Mouse (Mus musculus) right cerebral cortex, postnatal 25 days (tissue): Measurements from ENCODE around the gene Gm15517.
A peak's percentile ranks its signal among the peaks of the same experiment; 100 is the strongest.
"Not testable (repeated sequence)": the region's sequence is repeated elsewhere in the genome, so short reads cannot be mapped to it uniquely, and the experiment has no call there.

Source experiments
- DNase-seq: peaks from one replicate; pipeline ENCODE4 v3.0.0; 2022

Gm15517 gene

DNA sequence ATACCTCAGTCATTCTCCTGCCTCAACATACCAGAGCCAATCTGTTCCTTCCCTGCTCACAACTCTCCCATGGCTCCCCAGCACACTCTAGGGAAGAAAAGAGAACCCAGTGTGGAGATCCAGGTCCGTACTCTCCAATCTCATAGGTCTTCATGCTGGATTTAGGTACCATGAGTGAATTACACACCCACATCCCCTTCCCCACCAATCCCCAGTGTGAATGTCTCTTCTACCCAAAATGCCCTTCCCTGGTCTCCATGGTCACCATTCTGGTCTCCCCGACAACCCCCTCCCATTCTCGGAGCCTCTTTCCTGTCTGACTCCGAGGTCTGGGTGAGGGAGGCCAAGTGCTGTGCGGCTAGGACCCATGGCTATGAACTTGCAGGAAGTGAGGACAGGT is at the start of gene Gm15517:
Gene Gm15517 (plus strand): TSS at position 301 of the 400 bp plus-strand sequence.
- no peak for DNase-seq

DNA sequence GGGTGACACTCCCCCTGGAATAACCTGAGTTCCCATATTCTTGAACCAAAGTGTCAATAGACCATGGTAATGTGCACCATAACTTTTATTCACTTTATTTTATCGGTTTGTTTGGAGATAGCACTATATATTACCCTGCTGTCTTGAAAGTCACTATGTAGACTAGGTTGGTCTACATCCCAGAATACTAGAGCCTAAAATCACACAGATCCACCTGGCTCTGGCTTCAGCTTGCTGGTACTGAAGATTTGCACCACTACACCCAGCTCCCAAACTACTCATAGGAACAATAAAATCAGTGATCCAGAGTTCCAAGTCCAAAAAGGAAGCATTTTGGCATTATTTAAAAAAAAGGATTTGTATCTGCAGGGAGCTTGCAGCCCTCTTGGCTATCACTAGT is 45.6 kb upstream of the Gm15517 start, which contains the start of gene Klk1b5:
Gene Klk1b5 (plus strand): TSS at position 301 of the 400 bp plus-strand sequence.
- no peak for DNase-seq

DNA sequence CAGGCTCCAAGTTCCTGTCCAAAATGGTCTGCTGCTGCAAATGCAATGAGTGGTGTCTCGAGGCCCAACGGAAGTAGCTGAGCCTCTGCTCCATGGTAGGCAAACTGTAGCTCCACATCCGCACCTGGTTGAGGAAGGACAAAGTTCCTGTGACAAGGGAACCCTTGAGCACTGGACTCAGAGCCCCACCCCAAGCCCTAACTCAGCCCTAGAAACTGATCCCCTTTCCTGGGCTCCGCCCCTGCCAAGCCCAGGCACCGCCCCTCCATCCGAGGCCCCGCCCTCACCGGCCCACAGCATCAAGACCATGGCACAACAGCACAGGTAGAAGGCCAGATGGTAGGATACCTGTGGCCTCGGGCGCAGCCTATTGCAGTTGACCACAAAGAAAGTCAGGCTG is 39.6 kb upstream of the Gm15517 start:
- DNase-seq: not testable (repeated sequence)

DNA sequence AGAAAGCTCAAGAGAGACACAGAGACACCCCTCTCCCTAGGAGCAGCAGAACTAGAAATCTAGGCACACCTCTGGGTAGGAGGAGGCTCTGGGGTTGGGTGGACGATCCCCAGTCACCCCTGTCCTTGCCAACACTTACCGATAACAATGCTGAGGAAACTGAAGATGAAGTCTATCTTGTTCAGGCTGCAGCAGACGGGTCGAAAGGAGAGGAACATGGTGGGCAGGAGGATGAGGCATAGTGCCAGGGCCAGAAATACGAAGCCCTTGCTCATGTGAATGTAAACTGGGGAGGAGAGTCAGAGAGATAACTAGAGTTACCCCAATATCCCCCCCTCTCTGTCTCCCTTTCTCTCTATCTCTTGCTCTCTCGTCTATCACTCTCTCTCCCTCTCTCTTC is 38.9 kb upstream of the Gm15517 start:
- DNase-seq: not testable (repeated sequence)

DNA sequence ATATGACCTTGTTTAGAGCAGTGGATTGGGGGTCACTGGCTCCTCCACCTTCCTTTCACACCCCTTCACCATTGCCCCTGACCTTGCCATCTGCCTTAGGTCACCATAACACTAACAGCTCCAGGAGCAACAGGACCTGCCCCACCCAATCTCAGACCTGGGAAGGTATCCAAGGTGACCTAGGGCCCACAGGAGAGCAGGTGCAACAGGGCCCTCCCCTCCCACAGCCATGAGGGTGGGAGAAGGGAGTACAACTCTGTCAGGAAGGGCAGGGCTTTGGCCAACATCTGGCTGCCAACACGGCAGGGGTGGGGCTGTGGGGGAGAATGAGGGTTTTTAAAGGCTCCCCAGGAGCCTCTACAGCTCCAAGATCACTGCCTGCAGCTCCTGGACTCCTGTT is 36.2 kb upstream of the Gm15517 start, which contains the start of gene Klk1:
Gene Klk1 (plus strand): TSS at position 285 of the 400 bp plus-strand sequence.
- no peak for DNase-seq

DNA sequence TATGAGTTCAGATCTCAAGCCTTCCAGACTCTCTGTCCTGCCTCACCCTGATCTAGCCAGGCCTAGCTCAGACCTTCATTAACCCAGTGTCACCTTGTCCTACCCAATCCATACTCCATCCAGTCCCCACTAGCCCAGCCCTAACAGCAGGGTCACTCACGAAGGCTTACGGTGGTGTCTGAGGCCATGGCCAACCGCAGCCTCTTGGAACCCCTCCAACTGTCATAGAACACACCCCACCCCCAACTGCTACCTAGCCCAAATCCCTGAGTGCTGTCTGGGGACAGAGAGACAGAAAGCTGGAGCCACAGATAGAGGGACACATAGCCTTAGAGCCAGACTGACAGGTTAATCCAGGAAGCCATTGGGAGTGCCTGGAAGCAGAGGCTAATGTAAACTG is 25.3 kb upstream of the Gm15517 start, which contains the start of gene Gm36864:
Gene Gm36864 (plus strand): TSS at position 269 of the 400 bp plus-strand sequence.
- no peak for DNase-seq

DNA sequence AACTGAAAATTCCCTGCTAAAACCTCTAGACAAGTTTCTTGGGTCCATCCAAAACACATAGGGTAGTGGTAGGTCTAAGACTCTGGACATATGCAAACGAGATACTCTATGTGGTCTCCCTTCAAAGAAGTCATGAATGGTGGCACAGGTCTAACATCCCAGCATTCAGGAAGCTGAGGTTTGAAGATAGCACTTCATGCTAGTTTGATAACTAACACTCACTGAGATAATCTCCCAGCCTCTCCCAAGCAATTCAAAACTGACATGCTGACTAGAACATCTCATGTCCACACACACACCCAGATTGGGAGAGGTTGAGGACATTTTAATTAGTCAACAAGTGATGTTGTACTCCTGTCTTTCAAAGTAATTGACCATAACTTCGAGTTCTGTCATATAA is 21.3 kb upstream of the Gm15517 start:
- DNase-seq: no peak

DNA sequence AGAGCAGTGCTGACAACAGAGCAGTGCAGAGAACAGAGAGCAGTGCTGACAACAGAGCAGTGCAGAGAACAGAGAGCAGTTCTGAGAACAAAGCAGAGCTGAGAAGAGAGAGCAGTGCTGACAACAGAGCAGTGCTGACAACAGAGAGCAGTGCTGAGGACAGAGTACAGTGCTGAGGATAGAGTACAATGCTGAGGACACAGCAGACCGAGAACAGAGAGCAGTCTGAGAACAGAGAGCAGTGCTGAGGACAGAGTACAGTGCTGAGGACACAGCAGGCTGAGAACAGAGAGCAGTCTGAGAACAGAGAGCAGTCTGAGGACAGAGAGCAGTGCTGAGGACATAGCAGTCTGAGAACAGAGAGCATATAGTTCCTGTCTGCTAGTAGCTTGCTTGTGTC is 20.5 kb upstream of the Gm15517 start:
- no peak for DNase-seq

DNA sequence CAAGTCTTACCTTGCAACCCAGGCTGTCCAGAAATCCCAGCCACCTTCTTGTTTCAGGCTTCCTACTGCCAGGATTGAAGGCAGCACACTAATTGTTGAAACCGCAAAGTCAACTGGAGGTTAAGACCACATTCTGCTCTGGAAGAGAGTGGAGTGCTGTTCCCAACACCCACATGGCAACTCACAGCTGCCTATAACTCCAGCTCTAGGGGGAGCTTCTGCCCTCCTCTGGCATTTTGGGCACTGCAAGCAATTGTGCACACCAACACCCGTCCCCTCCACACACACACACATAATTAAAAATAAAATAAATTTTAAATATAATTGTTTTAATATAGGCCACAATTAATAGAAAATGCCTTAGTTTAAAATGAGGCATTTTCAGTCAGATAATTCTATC is 20.1 kb upstream of the Gm15517 start:
- no peak for DNase-seq

DNA sequence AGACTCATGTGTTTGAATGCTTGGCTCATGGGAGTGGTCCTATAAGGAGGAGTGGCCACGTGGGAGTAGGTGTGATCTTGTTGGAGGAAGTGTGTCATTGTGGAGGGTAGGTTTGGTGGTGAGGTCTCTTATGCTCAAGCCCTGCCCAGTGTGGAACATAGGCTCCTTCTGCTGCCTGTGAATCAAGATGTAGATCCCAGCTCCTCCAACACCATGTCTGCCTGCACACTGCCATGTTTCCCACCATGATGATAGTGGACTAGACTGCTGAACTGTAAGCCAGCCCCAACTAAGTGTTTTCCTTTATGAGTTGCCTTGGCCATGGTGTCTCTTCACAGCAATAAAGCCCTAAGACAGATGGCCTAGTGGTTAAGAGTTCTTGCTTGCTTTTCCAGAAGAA is 17.2 kb upstream of the Gm15517 start:
- no peak for DNase-seq

DNA sequence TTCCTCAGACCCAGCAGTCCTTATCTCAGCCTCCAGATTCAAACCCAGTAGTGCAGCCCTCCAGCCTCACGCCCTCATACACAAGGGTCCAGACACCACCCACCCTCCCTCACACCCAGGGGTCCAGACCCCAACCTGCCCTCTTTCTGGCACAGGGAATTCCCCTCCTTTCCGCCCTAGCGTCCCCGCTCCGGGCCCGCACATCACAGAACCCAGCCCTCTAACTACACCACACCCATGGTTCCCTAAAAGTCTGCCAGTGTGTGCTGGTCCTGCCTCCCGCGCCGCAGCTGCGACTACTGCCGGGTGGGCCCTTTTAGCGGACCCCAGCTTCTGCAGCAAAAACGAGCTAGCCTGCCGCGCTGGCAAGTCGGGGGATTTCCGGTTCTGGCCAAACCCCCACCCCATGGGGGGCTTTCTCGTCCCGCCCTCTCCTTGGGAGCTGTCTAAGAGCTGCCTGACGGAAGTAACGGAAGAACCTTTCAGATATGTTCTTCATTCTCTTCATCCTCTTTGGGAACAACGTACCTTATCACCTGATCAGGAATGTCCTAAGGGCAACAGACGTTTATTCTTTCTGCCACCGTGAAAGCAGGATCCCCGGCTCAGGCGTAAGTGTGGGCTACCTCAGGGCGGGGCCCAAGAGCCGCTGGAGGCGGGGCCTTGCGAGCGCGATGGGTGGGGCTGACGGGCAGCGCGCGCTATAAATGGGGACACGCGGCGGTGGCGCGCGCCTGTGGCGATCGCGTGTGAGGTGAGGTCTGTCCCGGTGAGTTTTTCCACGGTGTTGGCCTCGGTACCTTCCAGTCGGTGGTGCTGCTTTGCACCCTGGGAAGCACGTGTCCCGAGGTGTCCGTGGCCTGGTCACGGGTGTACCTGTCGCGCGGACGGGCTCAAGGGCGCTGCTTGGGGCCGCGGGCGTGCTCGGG is 14.9 kb upstream of the Gm15517 start, which contains the start of the genes 1700028J19Rik and 2410002F23Rik:
Gene 1700028J19Rik (minus strand): TSS at position 641 of the 929 bp plus-strand sequence.
Gene 2410002F23Rik (plus strand): TSS at position 668 of the 929 bp plus-strand sequence.
- DNase-seq: peak; percentile 90

DNA sequence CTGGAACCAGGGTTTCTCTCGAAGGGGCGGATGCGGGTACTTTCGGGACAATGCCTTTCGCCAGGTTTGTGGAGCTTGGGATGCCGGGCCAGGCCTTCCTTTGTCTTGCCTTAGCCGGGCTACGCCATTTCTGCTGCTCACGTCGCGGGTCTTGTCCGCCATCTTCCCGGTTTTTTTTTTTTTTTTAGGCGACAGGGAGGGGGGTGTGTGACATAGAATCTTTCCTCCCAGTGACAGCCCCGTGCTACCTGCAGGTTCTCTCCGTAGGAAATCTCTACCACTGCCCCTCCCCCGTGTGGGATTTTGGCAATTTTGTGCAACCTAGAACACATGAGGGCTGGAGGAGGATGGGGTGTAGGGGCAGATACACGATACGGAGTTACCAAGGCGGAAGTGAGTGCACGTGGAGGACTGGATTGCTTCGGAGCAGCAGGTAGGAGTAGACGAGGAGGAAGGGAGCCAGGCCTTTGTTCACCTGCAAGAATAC is 14.2 kb upstream of the Gm15517 start:
- peak; percentile 49 for DNase-seq

DNA sequence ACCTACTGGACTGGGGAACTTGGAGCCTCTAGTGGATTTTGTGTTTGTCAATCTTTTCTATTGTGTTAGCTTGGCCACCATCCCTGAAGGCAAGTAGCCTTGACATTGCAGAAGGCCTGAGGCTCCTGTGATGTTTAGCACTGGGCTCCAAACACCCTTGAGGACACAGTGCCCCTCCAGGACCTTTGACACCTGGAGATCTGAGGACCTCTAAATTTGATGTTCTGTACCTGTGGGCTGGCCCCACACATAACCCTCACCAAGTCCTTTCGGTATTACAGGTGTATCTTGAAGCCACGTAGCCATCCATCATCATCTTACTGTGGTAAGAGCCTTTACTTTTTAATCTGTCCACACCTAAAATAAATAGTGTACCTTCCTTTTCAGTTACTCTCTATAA is 13.3 kb upstream of the Gm15517 start:
- DNase-seq: no peak

DNA sequence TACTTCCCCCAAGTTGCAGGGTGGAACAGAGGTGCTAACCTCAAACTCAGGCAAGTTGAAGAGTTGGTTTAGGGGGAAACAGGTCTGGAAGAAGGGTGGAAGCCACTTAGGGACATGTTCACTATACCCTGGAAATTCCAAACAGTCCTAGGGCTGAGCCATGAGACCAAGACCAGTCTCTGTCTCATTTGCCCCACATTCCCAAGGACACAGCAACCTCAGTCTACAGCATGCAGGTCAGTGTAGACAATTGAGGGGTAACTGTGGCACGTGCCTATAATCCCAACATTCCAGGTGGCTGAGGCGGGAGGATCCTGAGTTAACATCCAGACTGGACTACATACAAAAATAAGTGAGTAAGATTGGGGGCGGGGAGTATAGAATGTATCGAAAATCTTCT is 12.0 kb upstream of the Gm15517 start:
- no peak for DNase-seq

DNA sequence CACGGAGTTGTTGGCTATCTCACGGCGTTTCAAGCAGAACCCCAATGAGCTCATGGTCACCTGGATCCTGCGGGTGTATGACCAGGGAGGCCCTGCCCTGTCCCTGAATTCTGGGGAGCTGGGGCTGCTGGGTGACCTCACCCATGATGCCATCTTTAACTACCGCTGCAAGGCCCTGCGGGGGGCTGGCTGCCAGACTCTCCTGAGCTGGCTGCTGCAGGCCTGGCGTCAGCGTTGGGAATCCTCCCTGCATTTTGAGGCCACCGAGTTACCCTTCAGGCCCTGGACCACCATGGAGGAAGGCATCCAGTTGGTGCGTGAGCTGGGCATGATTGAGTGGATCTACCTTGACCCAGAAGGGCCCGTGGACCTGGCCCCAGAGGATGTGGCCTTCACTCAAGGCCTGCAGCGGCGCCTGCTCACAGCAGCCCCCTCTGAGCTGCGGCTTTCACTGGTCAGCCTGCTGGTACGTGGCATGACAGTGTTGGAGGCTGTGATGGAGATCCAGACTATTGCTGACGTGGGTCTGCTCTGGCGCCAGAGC is 10.4 kb upstream of the Gm15517 start:
- not testable (repeated sequence) for DNase-seq

DNA sequence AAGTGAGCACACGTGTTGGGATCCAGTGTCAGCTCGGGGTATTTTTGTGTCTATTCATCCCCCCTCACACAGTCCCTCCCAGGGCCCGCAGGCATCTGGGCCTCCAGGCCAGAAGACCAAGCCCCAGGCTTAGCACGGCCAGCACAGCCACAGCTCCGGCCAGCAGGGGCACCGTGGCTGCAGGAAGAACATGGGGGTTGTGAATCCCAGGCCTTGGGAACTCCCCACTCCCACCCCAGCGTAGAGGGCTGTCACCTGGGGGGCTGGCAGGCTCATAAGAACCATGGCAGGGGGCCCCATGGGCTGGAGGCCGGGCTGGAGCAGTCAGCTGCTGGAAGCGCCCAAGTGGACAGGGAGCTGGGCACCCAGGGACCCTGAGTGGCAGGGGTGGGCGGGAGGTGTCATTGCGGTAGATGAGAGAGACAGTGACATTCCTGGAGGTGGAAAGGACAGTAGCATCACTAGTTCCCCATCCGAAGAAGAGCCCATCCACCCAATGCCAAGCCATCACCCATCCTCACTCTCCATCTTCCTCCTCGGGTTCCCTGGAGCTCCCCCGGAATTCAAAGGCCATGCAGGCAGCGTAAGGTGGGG is 8.1 kb upstream of the Gm15517 start:
- DNase-seq: no peak

DNA sequence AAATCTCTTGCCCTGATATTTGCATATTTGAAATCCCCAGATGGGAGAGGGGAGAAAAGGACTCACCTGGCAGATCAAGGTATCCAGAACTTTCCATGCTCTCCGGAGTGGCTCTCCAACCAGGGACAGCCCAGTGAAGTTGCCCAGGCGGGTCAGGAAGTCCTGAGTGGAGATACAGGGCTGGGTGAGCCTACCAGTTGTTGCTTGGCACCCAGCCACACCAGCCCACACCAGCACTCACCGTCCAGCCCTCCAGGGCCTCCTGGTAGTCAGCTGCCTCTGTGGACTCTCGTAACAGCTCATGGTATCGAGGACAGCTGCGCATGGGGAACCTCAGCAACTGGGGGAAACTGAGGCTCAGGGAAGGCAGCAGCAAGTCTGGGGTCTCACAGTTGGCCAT is 6.3 kb upstream of the Gm15517 start:
- no peak for DNase-seq

DNA sequence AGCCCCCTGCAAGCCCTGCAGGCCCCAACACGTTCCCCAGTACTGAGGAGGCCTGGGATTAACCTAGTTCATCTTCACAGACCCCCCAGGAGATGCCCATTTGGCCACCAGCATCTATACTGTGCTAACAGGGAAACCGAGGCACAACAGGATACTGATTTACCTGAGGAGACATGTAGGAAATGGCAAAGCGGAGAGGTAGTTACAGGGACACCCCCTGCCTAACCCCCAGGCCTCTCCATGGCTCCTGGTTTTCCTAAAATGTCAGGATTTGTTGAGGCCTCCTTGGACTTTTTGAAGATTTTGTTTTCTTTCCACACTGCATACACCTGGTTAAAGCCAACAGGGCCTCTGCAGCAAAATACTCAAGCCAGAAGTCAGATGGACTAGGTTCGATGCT is 4.0 kb upstream of the Gm15517 start, which contains the start of gene Acp4:
Gene Acp4 (minus strand): TSS at position 101 of the 400 bp plus-strand sequence.
- no peak for DNase-seq

DNA sequence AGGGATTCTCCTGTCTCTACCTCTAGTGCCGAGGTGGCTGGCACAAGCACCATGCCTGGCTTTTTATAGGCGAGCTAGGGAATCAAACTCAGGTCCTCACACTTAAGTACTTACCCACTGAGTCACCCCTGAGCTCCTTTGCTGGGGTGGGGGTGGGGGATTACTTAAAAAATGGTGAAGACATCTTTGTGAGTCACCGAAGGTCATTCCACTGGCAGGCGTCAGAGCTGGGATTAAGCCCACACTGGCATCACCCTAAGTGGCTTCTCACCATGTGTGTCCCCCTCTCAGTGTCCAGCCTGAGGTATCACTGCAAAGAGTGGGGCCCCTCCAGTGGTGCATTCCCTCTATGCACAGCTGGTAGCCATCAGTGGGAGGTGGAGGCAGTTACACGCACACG is 837 bp upstream of the Gm15517 start:
- no peak for DNase-seq

DNA sequence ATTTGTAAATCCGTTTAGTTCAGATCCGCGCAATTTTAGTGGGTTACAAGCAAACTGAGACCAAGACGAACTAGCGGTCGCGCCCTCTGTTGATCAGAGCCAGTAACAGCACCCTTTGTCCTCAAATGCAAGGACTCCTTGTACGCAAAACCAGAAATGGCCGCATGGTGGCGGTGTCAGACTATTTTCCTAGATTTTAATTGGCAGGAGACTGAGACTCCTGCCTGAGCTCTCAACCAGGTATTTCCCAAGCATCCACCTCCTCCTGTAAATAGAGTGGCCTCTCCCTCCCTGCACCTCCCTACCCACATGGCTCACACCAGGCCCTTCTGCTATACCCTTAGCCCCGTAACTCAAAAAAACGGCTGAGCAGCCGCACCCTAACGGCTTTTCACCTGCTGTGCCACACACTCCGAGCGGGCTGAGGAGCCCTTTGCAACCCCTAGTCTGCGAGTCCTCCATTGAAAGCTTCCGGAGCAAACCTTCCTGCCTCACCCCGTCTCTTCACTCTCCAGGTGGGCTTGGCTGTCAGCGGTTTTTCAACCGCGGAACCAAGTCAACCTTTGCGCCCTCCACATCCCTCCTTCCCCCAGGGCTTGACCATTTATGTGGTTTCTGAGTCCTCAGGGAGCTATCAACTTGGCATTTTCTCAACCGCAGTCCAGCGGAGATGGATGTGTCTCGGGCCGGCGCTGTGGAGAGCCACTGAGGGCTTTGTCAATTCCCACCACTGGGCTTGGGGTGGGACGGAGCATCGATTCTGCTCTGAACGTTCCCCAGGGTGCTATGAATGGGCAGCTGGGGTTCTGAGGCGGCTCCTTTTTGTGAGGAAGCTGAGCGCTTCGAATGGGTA is 1.8 kb downstream of the Gm15517 start:
- DNase-seq: peak; percentile 91

DNA sequence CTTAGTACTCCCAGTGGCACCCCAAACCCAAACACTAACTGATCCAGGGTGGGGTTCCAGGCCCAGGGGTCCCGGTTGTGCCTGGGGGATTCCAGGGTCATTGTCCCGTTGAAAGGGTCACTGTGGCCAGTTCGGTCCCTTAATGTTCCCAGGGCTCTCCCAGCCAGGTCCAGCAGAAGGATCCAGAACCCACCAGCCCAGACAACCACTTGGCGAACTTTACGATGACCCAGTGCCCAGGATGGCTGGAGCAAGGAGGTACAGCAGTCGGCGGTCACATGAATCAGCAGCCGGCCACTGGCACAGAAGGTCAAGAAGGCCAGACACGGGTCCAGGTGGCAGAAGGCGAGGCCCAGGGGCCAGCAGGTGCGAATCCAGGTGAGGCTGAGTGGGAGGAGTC is 6.9 kb downstream of the Gm15517 start:
- no peak for DNase-seq

DNA sequence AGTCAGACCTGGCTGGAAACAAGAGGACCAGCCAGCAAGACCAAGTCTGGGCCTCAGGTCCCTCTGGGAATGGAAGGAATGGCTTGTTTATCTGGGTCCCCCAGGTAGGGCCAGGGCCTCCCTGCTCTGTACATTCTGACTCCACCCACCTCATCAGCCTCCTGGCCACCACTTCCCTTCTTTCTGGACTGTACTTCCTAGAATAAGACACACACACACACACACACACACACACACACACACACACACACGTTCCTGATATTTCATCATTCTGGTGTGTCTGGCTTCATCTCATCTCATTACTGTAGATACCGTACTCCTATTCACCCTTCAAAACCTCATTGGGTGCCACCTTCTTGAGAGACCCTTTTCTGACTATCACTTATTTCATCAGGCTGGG is 8.2 kb downstream of the Gm15517 start:
- DNase-seq: no peak
